Mouse (Mus musculus) spleen, postnatal 14 days (tissue): ENCODE measurements around the gene Tmed9.
"Not testable (repeated sequence)": the region's sequence is repeated elsewhere in the genome, so short reads cannot be mapped to it uniquely, and the experiment has no call there.

ENCODE experiments used
- DNase-seq, 2 experiments: peaks; one replicate each; pipeline ENCODE4 v3.0.0; 2021 to 2022; ENCODE audit warnings: low spot score in 2 of 2

The Tmed9 gene

DNA sequence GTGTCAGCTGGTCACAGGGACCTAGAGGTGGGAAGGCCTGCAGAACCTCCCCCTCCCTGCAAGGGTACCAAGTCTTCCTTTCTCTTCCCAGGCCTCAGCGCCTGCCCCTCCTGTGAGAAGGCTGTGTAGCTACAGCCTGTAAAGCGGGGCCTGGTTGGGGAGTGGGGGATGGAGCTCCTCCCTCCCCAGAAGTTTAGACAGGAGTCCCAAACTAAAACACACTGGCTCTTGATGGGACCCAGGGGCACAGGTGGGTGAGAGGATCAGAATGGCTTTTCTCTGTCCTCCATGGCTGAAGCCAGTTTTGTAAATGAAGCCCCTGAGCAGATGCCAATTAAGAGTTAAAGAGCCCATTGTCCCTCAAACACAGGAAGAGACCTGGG lies 34.1 kb downstream of the Tmed9 start:
- no peak for DNase-seq

GRCm38 (mm10) chr13:55611996-55612395 lies 38.5 kb downstream of the Tmed9 start:
- DNase-seq = no peak

- no peak for DNase-seq
Measured at GRCm38 (mm10) chr13:55613471-55613870, 39.9 kb downstream of the Tmed9 start.

- DNase-seq = no peak
Measured at GRCm38 (mm10) chr13:55619328-55619727, 45.8 kb downstream of the Tmed9 start.

- DNase-seq = no peak
Measured at GRCm38 (mm10) chr13:55620275-55620674, 46.7 kb downstream of the Tmed9 start.

- DNase-seq = not testable (repeated sequence)
Measured at GRCm38 (mm10) chr13:55622156-55622648, 48.7 kb downstream of the Tmed9 start.

DNA sequence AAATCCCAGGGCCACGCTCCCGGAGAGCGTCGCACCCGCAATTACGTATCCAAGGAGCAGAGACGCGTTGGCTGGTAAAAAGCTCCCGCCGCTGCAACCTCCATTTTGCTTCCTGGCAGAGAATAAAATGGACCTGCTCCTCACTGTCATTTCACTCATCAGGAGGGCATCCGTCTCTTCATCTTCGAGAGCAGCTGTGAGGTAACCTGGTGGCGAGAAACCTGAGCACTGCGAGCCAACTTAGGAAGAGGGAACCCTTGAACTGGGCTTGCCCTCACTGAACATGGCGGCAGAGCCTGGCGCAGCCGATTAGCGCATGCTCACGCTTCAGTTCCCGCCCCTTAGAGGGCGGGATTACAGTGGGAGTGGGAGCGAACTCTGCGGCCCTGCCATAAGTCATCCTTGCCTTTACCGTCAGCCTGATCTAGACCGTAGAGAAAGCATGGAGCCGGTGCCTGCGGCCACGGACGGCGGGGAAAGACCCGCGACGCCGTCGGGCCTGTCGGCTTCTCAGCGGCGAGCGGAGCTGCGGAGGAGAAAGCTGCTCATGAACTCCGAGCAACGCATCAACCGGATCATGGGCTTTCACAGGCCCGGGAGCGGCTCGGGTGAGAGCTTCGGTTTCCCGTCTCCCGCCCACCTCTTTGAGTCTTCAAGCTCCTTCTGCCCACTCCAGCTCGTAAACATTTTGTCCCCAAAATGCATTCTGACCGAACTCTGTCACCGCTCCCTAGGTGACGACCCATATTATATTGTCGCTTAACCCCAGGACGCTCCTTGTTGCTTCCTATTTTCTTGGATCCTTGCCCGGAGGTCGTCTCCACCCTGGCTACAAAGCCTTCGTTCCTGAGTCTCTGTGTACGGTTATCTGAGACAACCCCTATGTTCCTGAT lies 49.4 kb downstream of the Tmed9 start, which contains the start of gene Caml:
TSS of gene Caml (plus strand) at position 357 of the 893 bp plus-strand sequence.
- peak; percentile 76 to 83 for DNase-seq

DNA sequence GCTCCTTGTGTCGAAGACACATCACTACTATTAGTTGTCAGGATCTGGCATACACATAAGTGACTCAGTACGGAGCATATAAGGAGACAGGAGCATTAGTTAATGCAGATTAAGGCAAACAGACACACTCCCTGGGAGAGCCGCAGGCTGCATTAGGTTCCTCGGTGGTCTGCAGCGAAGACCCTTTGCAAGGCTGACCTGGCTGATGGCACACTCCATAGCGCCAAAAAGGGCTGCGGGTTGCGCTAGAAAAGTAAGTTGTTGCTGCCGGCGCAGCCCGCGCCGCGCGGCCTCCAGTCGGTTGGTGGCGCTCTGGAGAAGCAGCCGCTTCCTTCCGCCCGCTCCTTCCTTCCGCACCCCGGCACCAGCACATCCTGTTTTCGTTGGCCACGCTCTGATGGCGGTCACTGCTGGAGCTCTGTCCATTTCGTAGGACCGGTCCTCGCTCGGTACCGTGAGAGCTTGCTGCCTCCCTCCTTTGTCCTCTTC lies 61.2 kb downstream of the Tmed9 start, which contains the start of gene Ddx46:
TSS of gene Ddx46 (plus strand) at position 389 of the 489 bp plus-strand sequence.
- DNase-seq = peak; percentile 85 to 91

- DNase-seq = no peak
Measured at GRCm38 (mm10) chr13:55635146-55635571, 61.6 kb downstream of the Tmed9 start.

- DNase-seq = no peak
Measured at GRCm38 (mm10) chr13:55636185-55636983, 62.9 kb downstream of the Tmed9 start.

DNA sequence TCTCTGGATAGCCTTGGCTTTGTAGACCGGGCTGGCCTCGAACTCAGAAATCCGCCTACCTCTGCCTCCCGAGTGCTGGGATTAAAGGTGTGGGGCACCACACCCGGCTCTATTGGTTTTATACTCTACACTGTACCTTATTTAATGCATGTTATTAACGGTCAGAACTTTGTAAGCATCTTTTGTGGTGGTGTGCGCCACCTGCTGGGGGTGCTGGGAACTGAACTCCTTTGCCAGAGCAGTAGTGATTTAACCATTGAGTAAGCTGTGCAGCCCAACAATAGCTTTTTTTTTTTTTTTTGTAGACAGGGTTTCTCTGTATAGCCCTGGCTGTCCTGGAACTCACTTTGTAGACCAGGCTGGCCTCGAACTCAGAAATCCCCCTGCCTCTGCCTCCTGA lies 66.9 kb downstream of the Tmed9 start:
- DNase-seq = peak; percentile 66 to 80

DNA sequence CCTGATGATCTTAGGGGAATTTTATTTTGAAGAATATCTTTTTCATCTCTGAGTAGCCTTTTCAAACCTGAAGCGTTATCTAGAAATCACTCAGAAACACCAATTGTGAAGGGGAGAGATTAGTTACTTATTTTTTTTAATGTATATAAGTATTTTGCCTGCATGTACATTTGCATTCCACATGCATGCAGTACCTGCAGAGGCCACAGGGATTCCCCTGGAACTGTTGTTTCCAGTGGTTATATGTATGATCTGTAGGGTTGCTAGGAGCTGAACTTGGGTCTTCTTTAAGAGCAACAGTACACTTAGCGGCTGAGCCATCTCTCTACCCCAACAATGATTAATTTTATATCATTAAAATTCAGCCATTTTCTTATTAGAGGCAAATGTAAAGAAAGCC lies 71.0 kb downstream of the Tmed9 start:
- peak in 1 of 2 experiments; percentile 25 for DNase-seq
